Mouse (Mus musculus): ENCODE measurements around the gene Sema4g.

The Sema4g gene

DNA sequence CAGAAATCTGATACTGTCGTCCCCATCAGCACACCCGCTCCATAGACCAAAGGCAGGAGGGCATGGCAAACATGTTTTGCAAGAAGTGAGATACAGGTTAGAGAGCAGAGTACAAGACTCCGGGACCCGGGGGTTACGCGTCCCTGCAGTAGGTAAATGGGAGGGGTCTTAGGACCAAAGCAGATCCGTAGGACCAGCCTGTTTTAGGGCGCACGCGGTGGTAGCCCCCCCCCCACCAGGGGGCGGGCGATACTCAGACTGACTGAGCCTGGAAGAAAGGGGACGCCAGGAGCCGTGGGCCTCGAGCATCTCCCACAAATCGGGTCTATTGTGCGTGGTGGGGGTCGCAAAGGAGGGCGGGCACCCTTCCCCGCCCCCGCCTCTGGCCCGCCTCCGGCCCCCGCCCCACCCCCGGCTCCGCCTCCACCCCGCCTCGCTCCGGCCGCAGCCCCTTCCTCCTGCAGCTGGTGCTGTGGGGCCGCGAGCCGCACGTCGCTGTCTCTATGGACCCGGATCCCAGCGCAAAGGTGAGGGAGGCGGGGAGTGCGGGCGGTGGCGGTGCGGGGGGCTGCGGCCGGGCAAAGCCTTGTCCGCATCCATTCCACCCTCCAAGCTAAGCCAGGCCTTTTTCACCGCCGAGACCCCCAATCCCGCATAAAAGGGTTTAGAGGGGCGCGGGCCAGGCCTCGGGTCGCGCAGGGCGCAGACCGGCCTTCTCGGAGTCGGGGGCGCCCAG, at the start of gene Sema4g:
Gene Sema4g, plus strand, starts transcription at position 271 of the 736 bp plus-strand sequence.
- DNase-seq (ENCODE audit: inconsistent age in 2 of 2, low spot score in 1 of 2), result peak in 1 of 2 experiments; percentile 62

DNA sequence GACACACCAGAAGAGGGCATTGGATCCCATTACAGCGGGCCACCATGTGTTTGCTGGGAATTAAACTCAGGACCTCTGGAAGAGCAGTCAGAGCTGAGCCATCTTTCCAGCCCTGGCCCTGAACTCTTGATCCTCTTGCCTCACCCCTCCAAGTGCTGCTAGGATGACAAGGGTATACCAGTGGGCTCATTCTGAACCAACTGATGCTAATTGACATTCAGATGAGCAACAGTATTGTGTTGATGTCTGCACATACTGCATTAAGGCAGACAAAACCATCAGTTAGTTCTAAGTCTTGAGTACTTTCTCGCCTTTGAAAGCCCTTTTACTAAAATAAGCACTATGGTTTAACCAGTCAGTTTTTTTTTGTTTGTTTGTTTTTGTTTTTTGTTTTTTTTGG, 29.3 kb upstream of the Sema4g start:
- DNase-seq (ENCODE audit: inconsistent age in 2 of 2, low spot score in 1 of 2), result no peak

DNA sequence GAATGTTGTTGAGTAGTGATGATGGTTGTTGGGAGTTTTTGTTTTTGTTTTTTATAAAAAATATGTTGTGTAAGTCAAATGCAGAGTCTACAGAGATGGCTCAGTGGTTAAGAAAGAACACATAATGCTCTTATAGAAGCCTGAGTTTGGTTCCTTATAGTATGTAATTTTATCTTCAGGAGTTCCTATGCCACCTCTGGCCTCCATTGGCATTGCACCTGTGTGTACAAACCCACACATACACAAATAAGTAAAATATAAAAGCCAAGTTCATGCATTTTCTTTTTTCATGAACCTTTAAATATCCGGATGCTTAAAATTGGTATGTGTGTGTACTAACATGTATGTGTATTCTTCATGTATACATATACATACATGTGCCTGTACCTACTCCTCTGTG, 22.9 kb upstream of the Sema4g start:
- no peak for DNase-seq (ENCODE audit: inconsistent age in 2 of 2, low spot score in 1 of 2)

DNA sequence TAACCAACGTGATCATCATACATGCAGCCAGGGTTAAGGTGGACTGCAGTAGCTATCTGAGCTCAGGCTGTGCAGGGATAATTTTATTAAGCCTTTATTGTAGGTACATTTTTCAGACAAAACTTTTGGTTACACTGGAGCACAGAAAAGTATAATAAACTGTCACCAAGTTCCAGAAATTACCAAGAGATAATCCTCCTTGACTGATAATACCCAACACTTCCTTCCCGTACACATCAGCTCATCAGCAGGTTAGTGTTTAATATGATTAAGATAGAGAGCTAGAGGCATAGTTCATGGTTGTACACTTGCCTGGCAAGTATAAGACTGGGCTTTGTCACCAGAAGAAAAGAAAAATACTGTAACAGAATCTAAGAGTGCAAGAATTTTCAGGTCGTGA, 20.6 kb upstream of the Sema4g start:
- no peak for DNase-seq (ENCODE audit: inconsistent age in 2 of 2, low spot score in 1 of 2)

DNA sequence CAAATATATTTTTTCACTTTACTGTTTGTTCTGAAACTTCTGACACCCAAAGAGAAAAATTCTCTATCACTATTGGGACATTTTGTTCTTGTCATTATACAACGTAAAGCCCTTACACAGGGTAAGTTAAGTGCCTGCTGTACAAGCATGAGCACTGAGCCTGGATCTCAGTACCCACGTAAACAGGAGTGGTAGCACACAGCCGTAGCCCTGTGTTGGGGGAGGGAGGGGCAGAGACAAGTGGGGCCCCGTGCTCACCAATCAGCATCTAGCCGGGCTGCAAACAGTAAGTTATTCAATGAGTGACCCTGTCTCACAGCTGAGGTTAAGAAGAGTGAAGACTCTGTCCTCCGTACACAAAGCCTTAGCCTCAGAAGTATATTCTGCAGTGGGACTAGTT, 12.3 kb upstream of the Sema4g start:
- DNase-seq (ENCODE audit: inconsistent age in 2 of 2, low spot score in 1 of 2), result no peak

- DNase-seq (ENCODE audit: inconsistent age in 2 of 2, low spot score in 1 of 2), result no peak
Measured at GRCm38 (mm10) chr19:44977148-44977547, 11.8 kb upstream of the Sema4g start.

DNA sequence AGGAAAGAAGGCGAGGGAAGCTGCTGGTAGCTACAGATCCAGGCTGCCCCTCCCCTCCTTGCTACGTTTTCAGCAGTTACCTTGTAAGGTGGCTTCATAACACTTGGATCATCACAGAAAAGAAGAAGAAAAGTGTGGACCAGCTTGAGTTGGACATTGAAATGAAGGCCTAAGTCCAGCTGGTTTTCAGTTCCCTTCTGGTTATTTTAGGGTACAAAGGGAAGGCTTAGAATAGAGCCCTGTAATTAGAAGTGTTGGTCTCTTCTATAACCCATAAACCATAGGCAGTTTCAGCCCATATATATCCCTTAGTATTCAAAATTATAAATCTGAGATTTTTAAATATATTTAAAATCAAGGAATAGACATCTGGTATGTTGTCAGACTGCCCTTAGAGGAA, 8.1 kb upstream of the Sema4g start:
- no peak for DNase-seq (ENCODE audit: inconsistent age in 2 of 2, low spot score in 1 of 2)

GRCm38 (mm10) chr19:44982477-44983115, 6.3 kb upstream of the Sema4g start:
- DNase-seq (ENCODE audit: inconsistent age in 2 of 2, low spot score in 1 of 2), result no peak

- no peak for DNase-seq (ENCODE audit: inconsistent age in 2 of 2, low spot score in 1 of 2)
Measured at GRCm38 (mm10) chr19:44983366-44983765, 5.5 kb upstream of the Sema4g start.

- no peak for DNase-seq (ENCODE audit: inconsistent age in 2 of 2, low spot score in 1 of 2)
Measured at GRCm38 (mm10) chr19:44984420-44984819, 4.5 kb upstream of the Sema4g start.

DNA sequence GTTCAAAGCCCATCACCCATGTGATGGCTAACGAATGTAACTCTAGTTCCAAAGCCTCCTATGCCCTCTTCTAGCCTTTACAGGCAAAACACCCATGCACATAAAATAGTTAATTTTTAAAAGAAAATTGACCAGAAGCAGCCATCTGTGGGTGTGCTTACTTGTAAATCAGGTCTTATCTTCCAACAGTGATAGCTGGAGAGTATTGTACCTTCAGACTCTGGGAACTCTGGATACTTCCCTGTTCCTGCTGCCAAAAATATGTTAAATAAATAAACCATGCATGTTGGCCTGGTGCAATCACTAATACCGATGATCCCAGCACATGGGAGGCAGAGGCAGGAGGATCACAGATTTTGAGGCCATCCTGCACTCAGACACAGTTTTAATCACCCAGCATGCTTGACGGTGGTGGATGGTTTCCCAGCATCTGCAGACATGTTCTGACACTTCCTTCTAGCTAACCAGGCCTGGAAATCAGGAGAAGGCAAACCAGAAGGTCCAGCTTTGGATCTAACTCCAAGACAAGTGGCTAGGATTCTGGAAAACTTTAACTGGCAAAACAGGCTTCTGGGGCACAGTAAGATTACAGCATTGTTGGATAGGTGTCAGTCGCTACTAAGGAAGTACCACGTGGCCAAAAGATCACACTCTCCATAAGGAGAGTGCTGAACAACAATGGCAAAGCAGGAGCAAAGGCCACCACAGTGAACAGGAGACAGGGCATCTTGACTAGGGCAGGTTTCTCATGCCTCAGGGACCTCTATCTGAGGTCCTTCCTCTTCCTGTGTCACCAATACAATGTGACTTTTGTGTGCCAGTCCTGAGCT, 3.5 kb upstream of the Sema4g start:
- DNase-seq (ENCODE audit: inconsistent age in 2 of 2, low spot score in 1 of 2), result no peak

DNA sequence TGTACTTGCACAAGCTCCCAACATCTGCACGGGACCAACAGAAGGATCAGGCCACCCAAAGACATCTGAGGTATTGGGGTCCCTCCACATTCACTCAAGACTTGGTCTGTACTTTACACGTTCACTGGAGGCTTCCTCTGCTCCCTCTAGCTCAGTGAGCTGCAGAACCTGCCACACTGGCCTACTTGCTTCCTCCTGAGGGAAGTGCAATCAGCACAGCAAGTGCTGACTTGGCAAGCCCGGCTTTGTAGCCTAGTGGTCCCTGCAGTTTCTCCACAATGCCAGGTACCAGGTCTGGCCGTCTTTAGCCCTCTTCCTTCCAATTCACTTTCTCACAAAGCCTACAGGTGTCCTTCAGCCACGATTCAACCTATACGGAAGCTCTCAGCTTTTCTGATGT, 1.9 kb upstream of the Sema4g start:
- DNase-seq (ENCODE audit: inconsistent age in 2 of 2, low spot score in 1 of 2), result no peak

GRCm38 (mm10) chr19:44987851-44988250, 1.1 kb upstream of the Sema4g start:
- no peak for DNase-seq (ENCODE audit: inconsistent age in 2 of 2, low spot score in 1 of 2)

DNA sequence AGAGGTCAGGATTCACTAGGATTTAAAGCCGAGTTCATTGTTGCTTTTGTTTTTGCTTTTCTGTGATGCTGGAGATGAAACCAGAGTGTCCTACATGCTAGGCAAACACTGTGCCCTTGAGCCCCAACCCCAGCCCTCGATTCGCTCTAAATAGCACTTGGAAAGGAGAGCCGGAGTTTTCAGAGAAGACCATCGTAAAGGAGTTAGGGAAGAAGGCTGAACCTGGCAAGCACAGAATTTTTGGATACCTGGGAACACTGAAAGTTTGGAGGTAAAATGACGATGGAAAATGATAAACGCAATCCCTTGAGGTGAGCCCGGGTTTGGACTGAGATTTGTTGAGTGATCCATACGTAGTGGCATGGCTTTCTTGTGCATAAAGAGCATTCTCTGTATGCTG, 580 bp upstream of the Sema4g start:
- DNase-seq (ENCODE audit: inconsistent age in 2 of 2, low spot score in 1 of 2), result no peak

DNA sequence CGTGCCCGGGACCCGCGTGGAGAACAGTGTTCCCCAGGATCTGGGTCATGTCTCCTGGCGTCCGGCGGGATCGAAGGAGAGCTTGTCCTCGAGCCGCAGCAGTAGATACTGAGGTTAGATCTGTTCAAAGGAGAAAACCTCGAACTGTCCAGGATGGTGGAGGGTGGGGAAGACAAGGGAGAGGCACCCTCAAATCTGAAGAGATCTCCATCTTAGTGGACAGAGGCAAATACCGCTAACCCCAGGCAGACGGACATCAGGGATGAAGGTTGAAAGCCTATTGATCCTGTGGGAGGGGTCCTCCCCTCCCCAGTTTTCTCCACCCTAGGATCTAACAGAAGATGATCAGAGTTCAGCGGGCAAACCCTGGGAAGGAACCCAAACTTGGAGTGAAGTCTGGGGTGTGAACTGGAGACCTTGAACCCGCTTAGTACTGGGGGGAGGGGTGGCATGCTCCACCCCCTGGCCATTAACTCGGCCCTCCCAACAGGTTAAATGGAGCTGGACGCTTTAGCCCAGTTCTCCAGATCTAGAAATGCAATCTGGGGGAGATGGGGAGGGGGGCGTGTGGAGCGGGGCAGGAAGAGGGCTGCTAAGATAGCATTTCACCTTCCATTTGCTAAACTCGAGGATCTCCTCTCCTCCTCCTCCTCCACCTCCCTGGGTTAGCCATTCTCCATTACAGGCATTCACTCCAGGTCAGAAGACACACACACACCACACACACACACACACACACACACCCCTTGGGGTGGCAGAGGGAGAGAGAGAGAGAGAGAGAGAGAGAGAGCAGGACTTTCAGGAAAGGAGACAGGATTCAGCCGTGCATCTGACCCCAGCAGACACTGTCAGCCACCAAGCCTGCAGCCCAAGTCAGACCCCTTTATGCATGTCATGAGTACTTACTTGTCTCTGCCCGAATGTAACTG, 930 bp downstream of the Sema4g start:
- DNase-seq (ENCODE audit: inconsistent age in 2 of 2, low spot score in 1 of 2), result peak in 1 of 2 experiments; percentile 63

DNA sequence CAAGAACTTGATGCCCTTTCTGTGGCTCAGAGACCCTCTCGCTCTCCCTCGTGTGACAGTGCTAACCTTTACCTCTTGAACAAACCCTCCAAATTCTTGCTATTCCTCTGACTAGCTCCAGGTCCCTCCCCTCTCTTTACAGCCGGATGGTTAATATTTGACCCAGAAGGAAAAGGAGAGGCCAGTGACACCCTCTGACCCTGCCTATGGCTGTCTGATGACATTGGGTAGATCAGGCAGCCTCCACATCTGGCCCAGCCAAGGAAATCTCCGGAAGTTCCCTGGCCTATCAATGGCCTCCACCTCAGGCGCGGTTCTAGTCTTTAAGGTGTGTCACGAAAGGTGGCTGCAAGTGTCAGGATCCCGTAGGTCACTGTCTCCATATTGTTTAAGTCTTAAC, 2.1 kb downstream of the Sema4g start:
- DNase-seq (ENCODE audit: inconsistent age in 2 of 2, low spot score in 1 of 2), result no peak

- DNase-seq (ENCODE audit: inconsistent age in 2 of 2, low spot score in 1 of 2), result no peak
Measured at GRCm38 (mm10) chr19:44992246-44992645, 3.3 kb downstream of the Sema4g start.

DNA sequence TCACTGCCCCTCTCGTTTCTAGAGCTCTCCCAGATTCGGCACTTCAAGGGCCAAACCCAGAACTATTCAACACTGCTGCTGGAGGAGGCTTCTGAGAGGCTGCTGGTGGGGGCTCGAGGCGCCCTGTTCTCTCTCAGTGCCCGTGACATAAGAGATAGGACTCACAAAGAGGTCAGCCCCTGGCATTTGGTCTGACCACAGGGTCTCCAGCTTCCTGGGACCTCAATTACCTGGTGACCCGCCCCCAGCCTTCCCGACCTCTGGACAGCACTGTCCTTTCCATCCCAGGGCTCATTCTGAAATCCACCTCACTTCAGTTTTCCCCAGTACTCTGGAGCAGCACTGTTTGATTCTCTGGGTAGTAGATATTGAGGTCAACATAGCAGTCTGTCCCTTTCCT, 3.8 kb downstream of the Sema4g start:
- DNase-seq (ENCODE audit: inconsistent age in 2 of 2, low spot score in 1 of 2), result no peak

DNA sequence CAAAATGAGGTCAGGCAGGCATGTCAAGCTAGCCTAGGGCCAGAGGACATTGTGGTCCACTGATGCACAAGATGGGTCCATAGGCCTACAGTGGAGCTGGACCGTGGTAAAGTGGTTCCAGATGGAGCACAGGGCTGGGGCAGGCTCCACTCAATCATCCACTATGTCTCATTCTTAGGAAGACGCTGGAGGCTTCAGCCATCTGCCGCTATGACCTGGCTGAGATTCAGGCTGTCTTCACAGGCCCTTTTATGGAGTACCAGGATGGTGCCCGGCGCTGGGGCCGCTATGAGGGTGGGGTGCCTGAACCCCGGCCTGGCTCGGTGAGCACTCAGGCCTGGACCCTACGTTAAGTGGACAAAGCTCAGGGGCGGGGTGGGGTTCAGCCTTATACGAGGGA, 8.9 kb downstream of the Sema4g start:
- no peak for DNase-seq (ENCODE audit: inconsistent age in 2 of 2, low spot score in 1 of 2)

DNA sequence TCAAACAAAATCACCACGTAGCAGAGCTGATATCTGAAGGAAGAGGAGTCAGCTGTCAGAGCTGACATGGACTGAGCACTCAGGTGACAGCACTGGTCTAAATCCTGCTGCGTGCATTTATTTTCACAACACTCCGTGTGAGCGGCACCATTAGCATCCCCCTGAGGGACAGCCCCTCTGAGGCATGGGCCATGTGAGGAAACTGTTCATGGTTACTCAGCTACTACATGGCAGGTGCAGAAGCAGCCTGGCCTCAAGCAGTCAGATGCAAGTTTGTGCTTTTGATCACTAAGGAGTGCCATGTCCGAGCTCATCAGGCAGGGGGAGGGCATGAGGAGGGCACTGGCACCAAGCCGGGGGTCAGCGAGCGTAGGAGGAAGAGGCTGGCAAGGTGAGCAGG, 10.7 kb downstream of the Sema4g start:
- DNase-seq (ENCODE audit: inconsistent age in 2 of 2, low spot score in 1 of 2), result peak in 1 of 2 experiments; percentile 18

DNA sequence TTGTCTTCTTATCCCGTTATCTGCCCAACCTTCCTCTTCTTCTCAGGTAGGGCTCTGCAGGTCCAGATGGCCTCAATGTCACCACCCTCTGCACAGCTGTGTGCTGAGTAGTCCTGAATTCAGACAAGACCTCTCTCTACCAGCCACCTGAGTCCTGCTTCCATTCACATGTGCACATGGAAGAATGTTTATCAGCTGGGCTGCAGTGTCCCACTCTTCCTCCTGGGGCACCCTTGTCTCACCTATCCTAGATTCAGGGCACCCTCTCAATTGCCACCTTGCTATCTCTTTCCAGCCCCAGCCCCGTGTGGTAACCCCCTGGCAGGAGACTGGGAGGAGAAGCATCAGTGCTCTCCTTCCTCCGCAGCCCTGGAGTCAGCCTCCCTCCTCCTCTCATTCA, 13.4 kb downstream of the Sema4g start:
- DNase-seq (ENCODE audit: inconsistent age in 2 of 2, low spot score in 1 of 2), result peak in 1 of 2 experiments; percentile 54

Measured in adrenal gland, adult (tissue).